Mouse (Mus musculus) thymus, postnatal 36 days (tissue): Measurements from ENCODE around the gene Olfr867.

ENCODE experiments used
- DNase-seq, 2 experiments: peaks; one replicate each; pipeline ENCODE4 v3.0.0; 2022; ENCODE audit warnings: mixed read lengths in 2 of 2

The Olfr867 gene

DNA sequence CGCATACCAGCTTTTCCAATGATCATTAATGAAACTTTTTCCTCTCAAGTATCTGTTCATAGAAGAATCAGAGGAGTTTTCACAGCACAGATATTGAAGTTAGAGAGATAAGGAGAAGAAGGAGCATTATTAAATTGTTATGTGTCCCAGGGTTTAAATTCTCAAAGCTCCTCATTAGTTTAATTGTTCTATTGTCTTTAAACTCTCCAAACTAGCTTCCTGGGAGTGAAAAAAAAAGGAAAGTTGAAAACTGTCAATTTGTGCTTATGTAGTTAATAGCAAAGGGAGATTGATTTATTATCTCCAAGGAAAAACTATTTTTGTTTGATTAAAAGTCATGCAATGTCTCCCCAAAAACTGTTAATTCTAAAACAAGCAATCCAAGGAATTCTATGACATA lies at the start of gene Olfr867:
TSS of gene Olfr867 (minus strand) at position 101 of the 400 bp plus-strand sequence.
- no peak for DNase-seq

DNA sequence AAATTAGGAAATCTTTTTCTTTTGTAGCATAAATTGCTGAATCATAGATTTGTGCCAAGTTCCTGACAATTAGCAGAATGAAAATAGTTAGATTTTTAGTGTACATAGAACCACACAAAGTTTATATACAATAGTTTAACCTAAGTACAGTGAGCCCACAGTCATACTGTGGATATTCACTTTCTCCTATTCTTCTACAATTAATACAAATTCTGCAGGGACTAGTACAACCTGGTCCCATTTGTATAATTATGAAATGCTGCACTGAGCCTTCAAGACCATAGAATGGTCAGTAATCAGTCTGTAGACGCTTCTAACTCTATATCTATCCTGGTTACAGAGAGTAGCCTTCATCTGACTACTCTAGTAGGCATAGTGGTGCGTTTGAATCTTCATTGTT lies 41.0 kb upstream of the Olfr867 start, which contains the start of gene Olfr868:
TSS of gene Olfr868 (plus strand) at position 301 of the 400 bp plus-strand sequence.
- no peak for DNase-seq

- no peak for DNase-seq
Observed at GRCm38 (mm10) chr9:20073523-20074177, 16.3 kb upstream of the Olfr867 start.

DNA sequence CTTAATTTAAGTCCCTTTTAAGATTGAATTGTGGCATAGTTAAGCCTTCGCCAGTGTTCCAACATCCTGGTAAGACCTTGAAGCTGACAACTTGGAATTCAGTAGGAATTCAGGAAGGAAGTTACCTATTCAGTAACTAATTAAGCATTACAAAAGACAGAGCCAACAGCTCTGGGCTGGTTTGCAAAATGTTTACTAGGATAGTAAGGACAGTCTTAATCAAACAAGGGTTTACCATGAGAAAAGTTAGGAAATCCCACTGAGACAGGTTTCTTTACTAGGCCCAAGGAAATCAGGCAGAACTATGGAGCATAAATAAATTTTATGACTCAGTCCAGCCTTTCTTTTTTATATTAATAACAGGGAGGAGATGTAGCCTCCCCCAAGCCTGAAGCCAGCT lies 13.9 kb upstream of the Olfr867 start:
- DNase-seq, result no peak

DNA sequence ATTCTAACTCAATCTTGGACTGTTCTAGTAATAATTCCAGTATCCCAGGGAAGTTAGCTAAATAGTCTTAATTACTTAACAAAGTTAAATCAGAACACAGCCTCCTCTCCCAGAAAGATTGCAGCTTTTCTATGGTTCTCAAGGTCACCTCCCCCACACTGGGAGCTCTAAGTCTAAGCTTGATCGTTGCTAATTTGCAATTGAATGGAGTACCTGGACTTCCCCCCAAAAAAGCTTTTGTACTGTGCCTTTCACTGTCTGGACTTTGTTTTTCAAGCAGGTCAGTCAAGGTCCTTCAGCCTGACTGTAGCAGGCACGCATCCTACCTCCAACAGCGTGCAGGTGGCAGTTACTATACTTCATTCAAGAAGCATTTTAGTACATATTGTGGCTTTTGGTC lies 12.9 kb upstream of the Olfr867 start:
- no peak for DNase-seq

DNA sequence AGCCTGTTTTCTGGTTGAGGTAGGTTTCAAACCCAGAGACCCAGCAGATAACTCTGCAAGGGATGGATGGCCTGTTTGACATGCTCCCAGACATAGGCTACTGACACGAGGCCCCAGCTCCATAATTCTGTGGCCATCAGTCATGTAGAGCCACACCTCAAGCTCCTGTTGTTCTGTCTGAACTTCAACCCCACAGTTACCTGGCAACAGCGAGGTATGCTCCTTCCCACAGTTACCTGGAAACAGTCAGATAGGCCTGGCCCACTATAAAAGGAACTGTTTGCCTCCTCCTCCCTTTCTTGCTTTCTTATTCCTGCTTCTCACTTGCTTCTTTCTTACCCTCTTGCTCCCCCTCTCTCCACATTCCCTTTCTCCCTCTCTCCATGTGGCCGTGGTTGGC lies 9.4 kb downstream of the Olfr867 start:
- no peak for DNase-seq

GRCm38 (mm10) chr9:20027935-20028334 lies 29.4 kb downstream of the Olfr867 start, which contains the start of gene Olfr866:
Gene Olfr866 (minus strand): TSS chr9:20028035.
- DNase-seq, result no peak
